Mouse (Mus musculus): ENCODE results near the gene Rtl10.

- no peak for TF ChIP-seq CTCF (conservative IDR thresholded peaks at IDR 0.05; ENCODE audit: low read length)
- no peak for TF ChIP-seq POU5F1 (IDR thresholded peaks at IDR 0.05; ENCODE audit: borderline replicate concordance, low read length)
Measured at GRCm38 (mm10) chr16:18486126-18486525, 12.6 kb upstream of the Rtl10 start.
